Mouse (Mus musculus) B cell, adult 62 days (primary cell): ENCODE data around the gene Arg2. TPM values are rescaled to one million over a fixed set of nuclear protein-coding genes. Genes with fewer than 3 reads are reported as not detected.

Experiments used
- total RNA-seq: library from RNA; stranded (reverse); gene quantifications from 4 replicates; pipeline ENCODE4 v1.2.4, GENCODE M21; 2023

Arg2 gene
- not detected in 4 replicates for total RNA-seq

GRCm38 (mm10) chr12:79130299-79131177 is at the start of gene Arg2:
TSS of gene Arg2 (plus strand) at chr12:79130777.

GRCm38 (mm10) chr12:79089182-79089812 is 41.3 kb upstream of the Arg2 start, which contains the start of gene Pigh:
TSS of gene Pigh (minus strand) at chr12:79089651.

GRCm38 (mm10) chr12:79172019-79172941 is 41.7 kb downstream of the Arg2 start, which contains the start of gene Vti1b:
TSS of gene Vti1b (minus strand) at chr12:79172667.

GRCm38 (mm10) chr12:79192193-79192592 is 61.6 kb downstream of the Arg2 start, which contains the start of gene Rdh11:
TSS of gene Rdh11 (minus strand) at chr12:79192293.

Other genes starting within 250 kb of the Arg2 start
- gene Plek2, start 223.8 kb upstream of the Arg2 start, total RNA-seq, result 0.97 TPM in 1 of 4 replicates, not detected in the others
- gene Tmem229b, start 123.2 kb upstream of the Arg2 start, total RNA-seq, result 37.6 to 51.0 TPM (median 43.9 TPM) in 4 replicates
- 0.21 to 0.52 TPM (median 0.33 TPM) in 4 replicates for gene Plekhh1, start 101.6 kb upstream of the Arg2 start, total RNA-seq
- gene Pigh, start 41.1 kb upstream of the Arg2 start, total RNA-seq, result 4.2 to 6.7 TPM (median 4.7 TPM) in 4 replicates
- gene Vti1b, start 41.9 kb downstream of the Arg2 start, total RNA-seq, result 63.2 to 75.6 TPM (median 72.3 TPM) in 4 replicates
- gene Rdh11, start 61.5 kb downstream of the Arg2 start, total RNA-seq, result 15.6 to 19.5 TPM (median 17.4 TPM) in 4 replicates
- 13.6 to 17.7 TPM (median 15.6 TPM) in 4 replicates for gene Rdh12, start 78.1 kb downstream of the Arg2 start, total RNA-seq
- gene Zfyve26, start 165.5 kb downstream of the Arg2 start, total RNA-seq, result 120 to 146 TPM (median 124 TPM) in 4 replicates
- 1.4 to 2.7 TPM (median 1.7 TPM) in 4 replicates for gene Rad51b, start 166.5 kb downstream of the Arg2 start, total RNA-seq